Mouse (Mus musculus) heart, postnatal 10 days (tissue): Measurements from ENCODE around the gene Bcr. TPM values are rescaled to one million over a fixed set of nuclear protein-coding genes. Genes with fewer than 3 reads are reported as not detected.

Source experiments
- DNase-seq, 2 experiments: peaks; one replicate each; pipeline ENCODE4 v3.0.0; 2021
- intact Hi-C: fragments of 180-260 bp; cut with DNase I; formaldehyde crosslinking; loops from one replicate; pipeline ENCODE4 v1.15.1; 2025
- total RNA-seq, 2 experiments: library from RNA; stranded (reverse); gene quantifications; 2 replicates each; pipeline ENCODE4 v1.2.3; 2021

Gene Bcr
- total RNA-seq, 2 experiments from 2014 or later: 11.1 to 11.7 TPM

GRCm38 (mm10) chr10:75120176-75120575, 59.8 kb downstream of the Bcr start:
- intact Hi-C loops: no loop called here
- DNase-seq: no peak

GRCm38 (mm10) chr10:75121028-75121427, 60.6 kb downstream of the Bcr start:
- intact Hi-C loops: no loop called here
- DNase-seq: peak; percentile 67 to 72

GRCm38 (mm10) chr10:75125577-75125976, 65.2 kb downstream of the Bcr start:
- intact Hi-C loops: no loop called here
- no peak for DNase-seq

GRCm38 (mm10) chr10:75129283-75129710, 68.9 kb downstream of the Bcr start:
- peak; percentile 69 for DNase-seq
- intact Hi-C loops: no loop called here

- DNase-seq: no peak
- intact Hi-C loops: no loop called here
These were observed 70.1 kb downstream of the Bcr start for GRCm38 (mm10) chr10:75130372-75131046.

- peak; percentile 66 to 67 for DNase-seq
- intact Hi-C loops: no loop called here
These were observed 71.2 kb downstream of the Bcr start for GRCm38 (mm10) chr10:75131625-75132024.

- intact Hi-C loops: no loop called here
- no peak for DNase-seq
These were observed 74.6 kb downstream of the Bcr start for GRCm38 (mm10) chr10:75134861-75135517.

GRCm38 (mm10) chr10:75135518-75136162, 75.2 kb downstream of the Bcr start:
- intact Hi-C loops: no loop called here

GRCm38 (mm10) chr10:75137148-75137547, 76.8 kb downstream of the Bcr start:
- peak; percentile 42 to 54 for DNase-seq
- intact Hi-C loops: no loop called here

More at GRCm38 (mm10) chr10:75135518-75136162, 75.2 kb downstream of the Bcr start:
- DNase-seq: no peak

- DNase-seq: no peak
- intact Hi-C loops: loop anchor here (5.0 kb wide), 1 partner anchor 43 kb away; no protein-coding TSS in a partner anchor
These were observed 84.8 kb downstream of the Bcr start for GRCm38 (mm10) chr10:75145221-75145620.

GRCm38 (mm10) chr10:75146001-75146400, 85.6 kb downstream of the Bcr start:
- intact Hi-C loops: loop anchor here (5.0 kb wide), 1 partner anchor 44 kb away; no protein-coding TSS in a partner anchor
- no peak for DNase-seq

- intact Hi-C loops: loop anchor here (5.0 kb wide), 1 partner anchor 44 kb away; no protein-coding TSS in a partner anchor
- no peak for DNase-seq
These were observed 86.2 kb downstream of the Bcr start for GRCm38 (mm10) chr10:75146619-75147018.

GRCm38 (mm10) chr10:75148295-75148694, 87.9 kb downstream of the Bcr start:
- intact Hi-C loops: loop anchor here (5.0 kb wide), 1 partner anchor 46 kb away; no protein-coding TSS in a partner anchor
- DNase-seq: no peak

GRCm38 (mm10) chr10:75150361-75150760, 90.0 kb downstream of the Bcr start:
- no peak for DNase-seq
- intact Hi-C loops: loop anchor here (2.0 to 5.0 kb wide), 2 partner anchors 214 to 228 kb away; no protein-coding TSS in a partner anchor

GRCm38 (mm10) chr10:75151311-75151710, 90.9 kb downstream of the Bcr start:
- DNase-seq: peak; percentile 89 to 92

GRCm38 (mm10) chr10:75156835-75157234, 96.4 kb downstream of the Bcr start:
- intact Hi-C loops: no loop called here
- DNase-seq: no peak

More at GRCm38 (mm10) chr10:75151311-75151710, 90.9 kb downstream of the Bcr start:
- intact Hi-C loops: loop anchor here (1.0 to 5.0 kb wide), 3 partner anchors 92 to 229 kb away; no protein-coding TSS in a partner anchor

GRCm38 (mm10) chr10:75157713-75158112, 97.3 kb downstream of the Bcr start:
- no peak for DNase-seq
- intact Hi-C loops: no loop called here

- intact Hi-C loops: no loop called here
- DNase-seq: no peak
These were observed 98.0 kb downstream of the Bcr start for GRCm38 (mm10) chr10:75158356-75158755.

- intact Hi-C loops: no loop called here
- DNase-seq: no peak
These were observed 99.9 kb downstream of the Bcr start for GRCm38 (mm10) chr10:75160171-75160900.

- no peak for DNase-seq
- intact Hi-C loops: no loop called here
These were observed 105.6 kb downstream of the Bcr start for GRCm38 (mm10) chr10:75165825-75166481.
